Mouse (Mus musculus): ENCODE measurements around the gene Dda1. TPM values are rescaled to one million over a fixed set of nuclear protein-coding genes. Genes with fewer than 3 reads are reported as not detected.

Gene Dda1
- polyA plus RNA-seq, 1 experiment from 2014 or later = 93.7 TPM

DNA sequence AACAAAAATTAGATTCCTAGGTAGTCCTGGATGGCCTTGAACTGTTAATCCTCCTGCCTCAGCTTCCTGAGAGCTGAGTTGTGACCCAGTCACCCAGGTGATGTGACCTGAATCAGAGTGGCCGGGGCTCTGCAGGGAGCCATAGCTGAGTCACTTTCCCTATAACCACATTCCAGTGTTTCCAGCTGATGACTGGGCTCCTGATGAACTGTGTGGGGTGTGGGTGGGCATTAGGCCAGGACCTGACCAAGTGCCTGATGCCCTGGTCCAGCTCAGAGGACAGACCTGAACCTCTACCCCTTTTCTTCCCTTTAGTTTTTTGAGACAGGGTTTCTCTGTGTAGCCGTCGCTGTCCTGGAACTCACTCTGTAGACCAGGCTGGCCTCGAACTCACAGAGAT lies 36.3 kb downstream of the Dda1 start:
- ATAC-seq (replicated peaks; ENCODE audit: low FRiP score, low read depth) = no peak
- TF ChIP-seq CTCF (IDR thresholded peaks at IDR 0.05; ENCODE audit: low read depth) = no peak
- WGBS = 90% methylated on average over 4 of the region's 4 CpGs
- peaks cover 17% of the 10 kb centered on the region; the same call in 1 of the 2 replicates for H3K27me3 ChIP-seq (ENCODE audit: insufficient read depth, low read length)
- no peak overlapping the region for H3K9ac ChIP-seq (ENCODE audit: low read depth, low read length)
- no peak overlapping the region for H3K4me3 ChIP-seq (replicated peaks; ENCODE audit: low read depth, low read length)
- no peak overlapping the region for H3K4me2 ChIP-seq (ENCODE audit: low read length)
- 0 out of 2 replicates have a peak, but pooled peaks cover 6% of the 10 kb centered on the region for H3K4me1 ChIP-seq (replicated peaks; ENCODE audit: insufficient read depth, low read length)
- H3K27ac ChIP-seq = no peak overlapping the region
- DNase-seq (ENCODE audit: low spot score) = no peak
- no peaks in the 10 kb centered on the region for H3K36me3 ChIP-seq (ENCODE audit: insufficient read depth, low read length)
- H3K9me3 ChIP-seq (replicated peaks; ENCODE audit: low read length) = no peaks in the 10 kb centered on the region

- Histone ChIP-seq H3K27me3 (ENCODE audit: insufficient read depth, low read length) (peaks cover 17% of the 10 kb centered on the region; the same call in 1 of the 2 replicates), H3K27ac (no peak overlapping the region), H3K4me1 (replicated peaks; ENCODE audit: insufficient read depth, low read length) (0 out of 2 replicates have a peak, but pooled peaks cover 6% of the 10 kb centered on the region), H3K9ac (ENCODE audit: low read depth, low read length) (no peak overlapping the region), H3K4me3 (replicated peaks; ENCODE audit: low read depth, low read length) (no peak overlapping the region), H3K4me2 (ENCODE audit: low read length) (no peak overlapping the region), H3K9me3 (replicated peaks; ENCODE audit: low read length) (no peaks in the 10 kb centered on the region), H3K36me3 (ENCODE audit: insufficient read depth, low read length) (no peaks in the 10 kb centered on the region)
- 85% methylated on average over 4 of the region's 4 CpGs for WGBS
- DNase-seq (ENCODE audit: low spot score) = no peak
- no peak for ATAC-seq (replicated peaks; ENCODE audit: low FRiP score, low read depth)
- no peak for TF ChIP-seq CTCF (IDR thresholded peaks at IDR 0.05; ENCODE audit: low read depth)
Measured at GRCm38 (mm10) chr8:71505979-71506378, 37.0 kb downstream of the Dda1 start.

- Histone ChIP-seq H3K27ac (no peak overlapping the region), H3K4me3 (replicated peaks; ENCODE audit: low read depth, low read length) (peak overlapping the region; percentile 41), H3K4me1 (replicated peaks; ENCODE audit: insufficient read depth, low read length) (0 out of 2 replicates have a peak, but pooled peaks cover 6% of the 10 kb centered on the region), H3K27me3 (ENCODE audit: insufficient read depth, low read length) (peaks cover 17% of the 10 kb centered on the region; the same call in 1 of the 2 replicates), H3K36me3 (ENCODE audit: insufficient read depth, low read length) (no peaks in the 10 kb centered on the region), H3K9ac (ENCODE audit: low read depth, low read length) (0 out of 2 replicates have a peak overlapping the region, but pooled peaks have one; percentile 29), H3K4me2 (ENCODE audit: low read length) (peak overlapping the region; percentile 82), H3K9me3 (replicated peaks; ENCODE audit: low read length) (no peaks in the 10 kb centered on the region)
- peak; percentile 90 for DNase-seq (ENCODE audit: low spot score)
- TF ChIP-seq CTCF (IDR thresholded peaks at IDR 0.05; ENCODE audit: low read depth) = no peak
- peak; percentile 50 for ATAC-seq (replicated peaks; ENCODE audit: low FRiP score, low read depth)
- under 1% methylated on average over 61 of the region's 61 CpGs for WGBS
Measured at GRCm38 (mm10) chr8:71507589-71508104, 38.6 kb downstream of the Dda1 start.

GRCm38 (mm10) chr8:71509316-71509715 lies 40.3 kb downstream of the Dda1 start:
- no peak overlapping the region for H3K9ac ChIP-seq (ENCODE audit: low read depth, low read length)
- H3K36me3 ChIP-seq (ENCODE audit: insufficient read depth, low read length) = no peaks in the 10 kb centered on the region
- H3K27ac ChIP-seq = no peak overlapping the region
- 0 out of 2 replicates have a peak, but pooled peaks cover 6% of the 10 kb centered on the region for H3K4me1 ChIP-seq (replicated peaks; ENCODE audit: insufficient read depth, low read length)
- WGBS = 65% methylated on average over 2 of the region's 2 CpGs
- 0 out of 2 replicates have a peak overlapping the region, but pooled peaks have one; percentile 17 for H3K4me3 ChIP-seq (replicated peaks; ENCODE audit: low read depth, low read length)
- H3K9me3 ChIP-seq (replicated peaks; ENCODE audit: low read length) = no peaks in the 10 kb centered on the region
- peak overlapping the region; percentile 40 for H3K4me2 ChIP-seq (ENCODE audit: low read length)
- ATAC-seq (replicated peaks; ENCODE audit: low FRiP score, low read depth) (no peak), DNase-seq (ENCODE audit: low spot score) (no peak)
- no peak for TF ChIP-seq CTCF (IDR thresholded peaks at IDR 0.05; ENCODE audit: low read depth)
- H3K27me3 ChIP-seq (ENCODE audit: insufficient read depth, low read length) = peaks cover 17% of the 10 kb centered on the region; the same call in 1 of the 2 replicates

DNA sequence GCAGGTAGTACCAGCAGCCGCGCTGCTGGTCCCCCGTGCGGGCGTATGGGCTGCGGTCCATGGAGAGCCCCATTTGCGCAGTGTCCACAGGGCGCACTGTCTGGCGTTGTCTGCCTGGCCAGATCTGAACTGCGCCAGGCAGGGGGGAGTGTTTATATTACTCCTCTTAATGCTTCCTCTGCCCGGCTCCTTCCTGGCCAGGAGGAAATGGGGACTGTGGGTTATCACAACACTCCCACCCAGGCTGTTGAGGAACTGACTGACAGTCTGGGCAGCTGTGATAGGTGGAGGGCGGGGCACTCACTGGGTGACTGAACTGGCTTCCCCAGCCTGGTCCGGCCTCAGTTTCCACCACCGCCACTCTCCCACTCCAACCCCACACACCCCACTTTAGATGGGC lies 42.6 kb downstream of the Dda1 start, which contains the start of gene Plvap:
Plvap (minus strand) TSS at position 109 of the 400 bp plus-strand sequence.
- H3K9ac ChIP-seq (ENCODE audit: low read depth, low read length) = peak within 1 kb of the TSS; percentile 37; the same call in 1 of the 2 replicates
- peak within 1 kb of the TSS; percentile 40 for H3K4me2 ChIP-seq (ENCODE audit: low read length)
- no peak; the same call in 1 of the 2 replicates for ATAC-seq (replicated peaks; ENCODE audit: low FRiP score, low read depth)

DNA sequence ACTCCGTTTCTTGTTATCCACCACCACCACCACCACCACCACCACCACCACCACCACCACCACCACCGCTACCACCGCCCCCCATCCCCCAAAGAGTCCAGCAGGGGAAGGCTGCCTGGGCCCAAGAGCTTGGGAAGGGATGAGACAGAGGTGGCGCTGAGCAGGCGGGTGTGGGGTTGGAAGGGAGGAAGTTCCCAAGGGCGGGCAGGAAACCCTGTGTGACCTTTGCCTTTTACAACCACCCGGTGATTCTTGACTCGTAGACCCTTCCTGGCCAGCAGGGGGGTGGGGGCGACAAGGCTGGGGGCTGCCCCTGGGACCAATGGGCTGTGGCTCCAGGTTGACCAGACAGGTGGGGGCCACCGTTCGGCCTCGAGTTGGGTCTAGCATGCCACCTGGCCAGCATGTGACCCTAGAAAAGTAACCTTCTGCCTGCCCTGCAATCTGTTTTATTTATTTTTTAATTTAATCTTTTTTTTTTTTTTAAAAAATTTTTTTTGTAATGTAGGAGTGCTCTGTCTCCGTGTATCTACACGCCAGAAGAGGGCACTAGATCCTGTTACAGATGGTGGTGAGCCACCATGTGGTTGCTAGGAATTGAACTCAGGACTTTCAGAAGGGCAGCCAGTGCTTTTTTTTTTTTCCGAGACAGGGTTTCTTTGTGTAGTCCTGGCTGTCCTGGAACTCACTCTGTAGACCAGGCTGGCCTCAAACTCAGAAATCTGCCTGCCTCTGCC lies 44.2 kb downstream of the Dda1 start:
- H3K36me3 ChIP-seq (ENCODE audit: insufficient read depth, low read length) = no peaks in the 10 kb centered on the region
- DNase-seq (ENCODE audit: low spot score) = no peak
- 65% methylated on average over 14 of the region's 15 CpGs for WGBS

More for the DNA sequence above, 42.6 kb downstream of the Dda1 start, which contains the start of gene Plvap:
- WGBS = 20% methylated on average over 14 of the region's 14 CpGs
- 0 out of 2 replicates have a peak, but pooled peaks cover 6% of the 10 kb centered on the region for H3K4me1 ChIP-seq (replicated peaks; ENCODE audit: insufficient read depth, low read length)
- DNase-seq (ENCODE audit: low spot score) = peak; percentile 53
- no peaks in the 10 kb centered on the region for H3K36me3 ChIP-seq (ENCODE audit: insufficient read depth, low read length)
- peak within 1 kb of the TSS; percentile 30 for H3K4me3 ChIP-seq (replicated peaks; ENCODE audit: low read depth, low read length)
- no peak for TF ChIP-seq CTCF (IDR thresholded peaks at IDR 0.05; ENCODE audit: low read depth)
- peaks cover 17% of the 10 kb centered on the region; the same call in 1 of the 2 replicates for H3K27me3 ChIP-seq (ENCODE audit: insufficient read depth, low read length)
- H3K9me3 ChIP-seq (replicated peaks; ENCODE audit: low read length) = no peaks in the 10 kb centered on the region
- peak within 1 kb of the TSS; percentile 50; the same call in 1 of the 2 replicates for H3K27ac ChIP-seq

More for the DNA sequence above, 44.2 kb downstream of the Dda1 start:
- H3K27ac ChIP-seq = peak overlapping the region; percentile 42; the same call in 1 of the 2 replicates
- no peaks in the 10 kb centered on the region for H3K9me3 ChIP-seq (replicated peaks; ENCODE audit: low read length)
- H3K27me3 ChIP-seq (ENCODE audit: insufficient read depth, low read length) = peaks cover 6% of the 10 kb centered on the region; the same call in 1 of the 2 replicates
- no peak overlapping the region for H3K4me3 ChIP-seq (replicated peaks; ENCODE audit: low read depth, low read length)
- H3K4me2 ChIP-seq (ENCODE audit: low read length) = no peak overlapping the region
- TF ChIP-seq CTCF (IDR thresholded peaks at IDR 0.05; ENCODE audit: low read depth) = no peak
- no peaks in the 10 kb centered on the region for H3K4me1 ChIP-seq (replicated peaks; ENCODE audit: insufficient read depth, low read length)
- ATAC-seq (replicated peaks; ENCODE audit: low FRiP score, low read depth) = no peak
- H3K9ac ChIP-seq (ENCODE audit: low read depth, low read length) = no peak overlapping the region

Measured in kidney, postnatal 0 days (tissue).